Mouse (Mus musculus) heart, embryonic 12.5 days (tissue): ENCODE results near the gene Dtnbp1. TPM values are rescaled to one million over a fixed set of nuclear protein-coding genes. Genes with fewer than 3 reads are reported as not detected.
A peak's percentile ranks its signal among the peaks of the same experiment; 100 is the strongest.

ENCODE experiments used
- ATAC-seq: fragments of 200-750 bp; cut with Nextera tagmentation; 2 replicates; pipeline ENCODE4 v1.8.0; 2017; ENCODE audit warnings: moderate TSS enrichment, moderate library complexity; ENCODE audit not compliant: insufficient number of reproducible peaks, low FRiP score
- H3K27ac ChIP-seq: fragments of 300-500 bp; sonication (generic); 2 replicates; pipeline ENCODE4 v1.5.1; 2016; ENCODE audit warnings: mild to moderate bottlenecking, moderate library complexity; ENCODE audit not compliant: poor library complexity, severe bottlenecking
- H3K27me3 ChIP-seq: fragments of 300-500 bp; sonication (generic); replicated peaks from 2 replicates; pipeline ENCODE4 v1.6.1; 2016; ENCODE audit warnings: mild to moderate bottlenecking, moderate library complexity
- H3K36me3 ChIP-seq: fragments of 300-500 bp; sonication (generic); 2 replicates; pipeline ENCODE4 v1.6.1; 2016; ENCODE audit warnings: mild to moderate bottlenecking, moderate library complexity
- H3K4me1 ChIP-seq: fragments of 300-500 bp; sonication (generic); replicated peaks from 2 replicates; pipeline ENCODE4 v1.6.1; 2016; ENCODE audit warnings: mild to moderate bottlenecking
- H3K4me2 ChIP-seq: fragments of 300-500 bp; sonication (generic); 2 replicates; pipeline ENCODE4 v1.6.1; 2016; ENCODE audit warnings: mild to moderate bottlenecking, moderate library complexity
- H3K4me3 ChIP-seq: fragments of 300-500 bp; sonication (generic); 2 replicates; pipeline ENCODE4 v1.5.1; 2016; ENCODE audit warnings: mild to moderate bottlenecking
- H3K9ac ChIP-seq: fragments of 300-500 bp; sonication (generic); 2 replicates; pipeline ENCODE4 v1.6.1; 2016; ENCODE audit warnings: mild to moderate bottlenecking, moderate library complexity
- H3K9me3 ChIP-seq: fragments of 300-500 bp; sonication (generic); replicated peaks from 2 replicates; pipeline ENCODE4 v1.6.1; 2016; ENCODE audit warnings: mild to moderate bottlenecking, moderate library complexity
- WGBS: fragments of 180-500 bp; shearing (Covaris S2); methylation state at CpG from one replicate; pipeline ENCODE4 v1.1.7; 2016; 5-methylcytosine and 5-hydroxymethylcytosine counted together
- polyA plus RNA-seq: library from polyadenylated mRNA; unstranded; fragments of >200 nt; fragmentation: Nextera tagmentation; extraction: Ambion mirVana; gene quantifications from 2 replicates; pipeline ENCODE4 v1.2.1, GENCODE M21; 2016

The Dtnbp1 gene
- polyA plus RNA-seq, 1 experiment from 2014 or later = 72.3 TPM

GRCm38 (mm10) chr13:45001228-45001910 lies 578 bp downstream of the Dtnbp1 start:
- Histone ChIP-seq H3K4me3 (peak overlapping the region; percentile 97), H3K27ac (peak overlapping the region; percentile 83), H3K9ac (peak overlapping the region; percentile 93), H3K4me2 (peak overlapping the region; percentile 84), H3K4me1 (peaks cover 27% of the 10 kb centered on the region), H3K9me3 (no peaks in the 10 kb centered on the region), H3K27me3 (no peaks in the 10 kb centered on the region), H3K36me3 (peaks cover 3% of the 10 kb centered on the region; the same call in 1 of the 2 replicates)
- ATAC-seq = peak; percentile 90
- WGBS = under 1% methylated on average over 52 of the region's 52 CpGs

DNA sequence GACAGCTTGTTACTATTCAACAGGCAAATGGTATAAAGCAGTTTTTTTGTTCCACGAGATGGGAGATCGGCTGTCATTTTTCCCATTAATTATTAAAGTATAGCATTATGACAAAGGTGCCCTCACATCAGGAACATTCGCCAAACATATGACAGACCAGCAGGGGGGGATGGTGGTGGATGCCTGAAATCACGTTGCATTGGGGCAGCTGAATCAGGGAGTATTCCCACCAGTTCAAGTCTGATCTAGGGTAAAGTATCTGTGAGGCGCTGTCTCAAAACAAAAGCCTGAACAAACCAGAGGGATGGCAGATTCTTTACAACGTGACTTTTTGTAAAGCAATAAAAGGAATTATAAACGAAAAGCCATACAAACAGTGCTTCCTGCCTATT lies 1.1 kb downstream of the Dtnbp1 start:
- Histone ChIP-seq H3K4me1 (peaks cover 27% of the 10 kb centered on the region), H3K36me3 (peaks cover 3% of the 10 kb centered on the region; the same call in 1 of the 2 replicates), H3K4me3 (peak overlapping the region; percentile 97), H3K4me2 (peak overlapping the region; percentile 84), H3K9me3 (no peaks in the 10 kb centered on the region), H3K9ac (peak overlapping the region; percentile 93), H3K27ac (peak overlapping the region; percentile 83), H3K27me3 (no peaks in the 10 kb centered on the region)
- ATAC-seq = no peak
- 26% methylated on average over 7 of the region's 7 CpGs for WGBS

DNA sequence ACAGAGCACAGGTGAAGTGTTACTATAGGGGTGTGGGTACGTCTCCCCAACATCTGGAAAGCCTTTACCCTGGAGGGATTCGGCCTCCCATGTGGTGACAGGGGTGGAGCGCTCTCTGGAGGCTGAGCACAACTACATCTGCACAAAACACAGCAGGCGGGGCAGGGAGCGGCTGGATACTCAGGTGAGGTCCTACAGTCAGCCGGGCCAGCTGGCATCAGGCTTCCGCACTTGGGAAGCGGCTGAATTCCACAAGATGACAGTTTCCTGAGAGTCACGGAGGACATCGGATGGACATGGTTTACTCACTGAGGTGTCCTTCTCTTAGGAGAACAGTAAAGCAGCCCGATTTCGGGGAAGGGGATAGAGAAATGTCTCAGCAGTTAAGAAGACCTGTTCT lies 2.7 kb downstream of the Dtnbp1 start:
- no peak for ATAC-seq
- Histone ChIP-seq H3K9ac (no peak overlapping the region), H3K4me2 (no peak overlapping the region), H3K27me3 (no peaks in the 10 kb centered on the region), H3K4me3 (no peak overlapping the region), H3K4me1 (peaks cover 27% of the 10 kb centered on the region), H3K9me3 (no peaks in the 10 kb centered on the region), H3K27ac (peak overlapping the region; percentile 62), H3K36me3 (peaks cover 3% of the 10 kb centered on the region; the same call in 1 of the 2 replicates)
- 87% methylated on average over 12 of the region's 12 CpGs for WGBS

DNA sequence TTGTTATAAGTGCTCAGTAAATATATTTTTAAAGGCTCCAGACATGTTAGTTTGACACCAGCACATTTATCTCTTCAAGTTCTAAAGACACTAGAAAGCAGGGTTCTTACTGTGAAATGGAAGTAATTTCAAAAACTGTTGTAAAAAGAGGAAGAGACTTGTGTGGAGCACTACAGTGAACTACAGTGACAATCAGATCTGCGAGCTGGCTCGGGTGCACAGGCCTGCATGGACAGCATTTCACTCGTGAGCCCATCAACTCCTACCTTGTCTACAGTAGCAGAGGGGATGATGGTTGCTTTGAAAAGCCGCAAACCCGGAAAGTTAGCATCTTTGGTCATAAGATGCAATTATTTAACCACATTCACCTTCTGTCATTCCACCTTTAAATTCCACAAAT lies 5.6 kb downstream of the Dtnbp1 start:
- H3K36me3 ChIP-seq = peaks cover 18% of the 10 kb centered on the region; the same call in 1 of the 2 replicates
- H3K4me2 ChIP-seq = no peak overlapping the region
- no peak overlapping the region for H3K27ac ChIP-seq
- H3K4me3 ChIP-seq = no peak overlapping the region
- no peak overlapping the region for H3K9ac ChIP-seq
- ATAC-seq = no peak
- H3K4me1 ChIP-seq = peaks cover 22% of the 10 kb centered on the region
- H3K27me3 ChIP-seq = no peaks in the 10 kb centered on the region
- H3K9me3 ChIP-seq = no peaks in the 10 kb centered on the region
- 80% methylated on average over 5 of the region's 5 CpGs for WGBS

GRCm38 (mm10) chr13:44992550-44993205 lies 9.3 kb downstream of the Dtnbp1 start:
- H3K9me3 ChIP-seq = no peaks in the 10 kb centered on the region
- no peaks in the 10 kb centered on the region; the same call in 1 of the 2 replicates for H3K4me1 ChIP-seq
- H3K27me3 ChIP-seq = no peaks in the 10 kb centered on the region
- H3K27ac ChIP-seq = no peak overlapping the region
- H3K36me3 ChIP-seq = peaks cover 31% of the 10 kb centered on the region
- H3K9ac ChIP-seq = no peak overlapping the region
- no peak overlapping the region for H3K4me2 ChIP-seq
- H3K4me3 ChIP-seq = no peak overlapping the region
- no peak for ATAC-seq
- WGBS = 87% methylated on average over 10 of the region's 10 CpGs

GRCm38 (mm10) chr13:44991936-44992335 lies 10.0 kb downstream of the Dtnbp1 start:
- Histone ChIP-seq H3K4me3 (no peak overlapping the region), H3K9ac (no peak overlapping the region), H3K4me1 (no peaks in the 10 kb centered on the region), H3K27me3 (no peaks in the 10 kb centered on the region), H3K9me3 (no peaks in the 10 kb centered on the region), H3K27ac (no peak overlapping the region), H3K4me2 (no peak overlapping the region), H3K36me3 (peaks cover 35% of the 10 kb centered on the region)
- no peak for ATAC-seq
- WGBS = 89% methylated on average over 4 of the region's 4 CpGs

DNA sequence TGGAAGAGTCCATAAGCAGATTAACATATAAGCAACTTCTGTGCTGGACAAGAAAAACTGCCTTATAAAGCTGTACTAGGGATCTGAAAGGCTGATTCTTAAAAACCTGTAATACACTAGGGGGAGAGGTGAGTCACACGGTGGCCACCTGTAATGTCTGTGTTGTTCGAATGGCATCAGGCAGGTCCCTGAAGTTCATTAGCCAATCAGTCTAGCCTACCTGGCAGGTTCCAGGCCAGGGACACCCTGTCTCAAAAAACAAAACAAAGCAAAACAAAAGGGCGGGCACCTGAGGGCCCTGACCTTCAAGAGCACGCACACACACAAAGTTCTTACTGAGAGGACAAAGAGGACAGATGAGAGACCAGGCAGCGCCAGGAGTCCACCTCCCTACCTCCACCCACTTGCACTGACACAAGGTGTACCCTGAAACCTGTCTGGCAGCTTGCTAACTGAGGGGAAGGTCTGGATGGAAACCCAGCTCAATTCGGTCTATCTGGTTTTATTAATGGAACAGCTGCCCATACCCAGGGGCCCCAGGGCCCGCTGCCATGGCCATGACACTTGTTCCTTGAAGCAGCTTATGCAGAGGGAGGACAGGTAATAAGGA lies 11.8 kb downstream of the Dtnbp1 start:
- H3K4me2 ChIP-seq = no peak overlapping the region
- no peaks in the 10 kb centered on the region for H3K4me1 ChIP-seq
- no peak for ATAC-seq
- H3K9me3 ChIP-seq = no peaks in the 10 kb centered on the region
- no peak overlapping the region for H3K27ac ChIP-seq
- H3K27me3 ChIP-seq = no peaks in the 10 kb centered on the region
- WGBS = 89% methylated on average over 7 of the region's 7 CpGs
- H3K9ac ChIP-seq = no peak overlapping the region
- no peak overlapping the region for H3K4me3 ChIP-seq
- peaks cover 42% of the 10 kb centered on the region for H3K36me3 ChIP-seq

GRCm38 (mm10) chr13:44986352-44986751 lies 15.6 kb downstream of the Dtnbp1 start:
- no peaks in the 10 kb centered on the region for H3K9me3 ChIP-seq
- H3K36me3 ChIP-seq = peaks cover 39% of the 10 kb centered on the region
- H3K27me3 ChIP-seq = no peaks in the 10 kb centered on the region
- WGBS = 75% methylated on average over 2 of the region's 2 CpGs
- H3K4me2 ChIP-seq = no peak overlapping the region
- H3K9ac ChIP-seq = no peak overlapping the region
- H3K4me1 ChIP-seq = no peaks in the 10 kb centered on the region
- H3K4me3 ChIP-seq = no peak overlapping the region
- no peak overlapping the region for H3K27ac ChIP-seq
- ATAC-seq = no peak

- no peaks in the 10 kb centered on the region for H3K27me3 ChIP-seq
- H3K9me3 ChIP-seq = no peaks in the 10 kb centered on the region
- H3K9ac ChIP-seq = no peak overlapping the region
- 64% methylated on average over 2 of the region's 2 CpGs for WGBS
- no peak for ATAC-seq
- no peak overlapping the region for H3K4me2 ChIP-seq
- no peak overlapping the region for H3K4me3 ChIP-seq
- H3K4me1 ChIP-seq = no peaks in the 10 kb centered on the region
- no peak overlapping the region for H3K27ac ChIP-seq
- H3K36me3 ChIP-seq = peaks cover 42% of the 10 kb centered on the region
Measured at GRCm38 (mm10) chr13:44985321-44985720, 16.6 kb downstream of the Dtnbp1 start.

- no peak overlapping the region for H3K4me3 ChIP-seq
- no peaks in the 10 kb centered on the region for H3K9me3 ChIP-seq
- H3K4me2 ChIP-seq = no peak overlapping the region
- no peaks in the 10 kb centered on the region for H3K27me3 ChIP-seq
- 81% methylated on average over 5 of the region's 5 CpGs for WGBS
- H3K27ac ChIP-seq = no peak overlapping the region
- H3K4me1 ChIP-seq = no peaks in the 10 kb centered on the region
- H3K36me3 ChIP-seq = peaks cover 37% of the 10 kb centered on the region
- ATAC-seq = no peak
- no peak overlapping the region for H3K9ac ChIP-seq
Measured at GRCm38 (mm10) chr13:44983635-44984401, 18.1 kb downstream of the Dtnbp1 start.

GRCm38 (mm10) chr13:44982799-44983198 lies 19.1 kb downstream of the Dtnbp1 start:
- ATAC-seq = no peak
- Histone ChIP-seq H3K36me3 (peaks cover 32% of the 10 kb centered on the region), H3K4me1 (no peaks in the 10 kb centered on the region), H3K27me3 (no peaks in the 10 kb centered on the region), H3K9ac (no peak overlapping the region), H3K4me2 (no peak overlapping the region), H3K4me3 (no peak overlapping the region), H3K9me3 (no peaks in the 10 kb centered on the region), H3K27ac (no peak overlapping the region)
- 70% methylated on average over 7 of the region's 7 CpGs for WGBS
